Mouse (Mus musculus) erythroblast, embryonic 14.5 days (primary cell): ENCODE data around the gene Samd4.

Experiments
- GATA1 ChIP-seq: IDR thresholded peaks from 2 replicates; pipeline ENCODE4 v1.6.1; 2012; ENCODE audit warnings: low read length, inconsistent platforms, mixed read lengths
- TAL1 ChIP-seq: IDR thresholded peaks from 3 replicates; pipeline ENCODE4 v1.6.1; 2012; ENCODE audit warnings: low read length, inconsistent platforms, mixed read lengths

- no peak for TF ChIP-seq GATA1
- no peak for TF ChIP-seq TAL1
Observed at GRCm38 (mm10) chr14:46977660-46978059, 95.0 kb downstream of the Samd4 start.
